Mouse (Mus musculus) cerebellum, postnatal 36 days (tissue): ENCODE data around the gene Rabl2.

Experiments
- DNase-seq, 2 experiments: peaks; one replicate each; pipeline ENCODE4 v3.0.0; 2021 to 2022; ENCODE audit warnings: mixed read lengths in 2 of 2

Gene Rabl2

GRCm38 (mm10) chr15:89591723-89592455 lies at the start of gene Rabl2:
Gene Rabl2 (minus strand): TSS chr15:89591923.
- DNase-seq: peak; percentile 82 to 84

DNA sequence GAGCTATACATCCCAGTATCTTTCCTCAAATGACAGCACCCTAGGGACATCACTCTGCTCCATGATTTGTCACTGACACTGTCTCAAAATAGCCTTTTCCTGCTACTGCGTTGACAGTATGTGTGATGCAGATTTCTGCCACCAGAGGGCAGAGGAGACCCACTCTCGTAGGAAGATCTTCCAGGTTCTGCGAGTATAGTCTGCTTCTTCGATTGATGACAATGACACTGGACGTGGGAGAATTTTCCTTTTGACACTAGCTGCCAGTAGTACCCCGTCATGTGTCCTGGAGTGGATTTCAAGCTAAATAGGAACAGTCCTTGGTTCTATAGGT lies 31.9 kb upstream of the Rabl2 start:
- peak; percentile 72 to 73 for DNase-seq

- DNase-seq: no peak
These were observed 31.4 kb upstream of the Rabl2 start for GRCm38 (mm10) chr15:89622959-89623625.

DNA sequence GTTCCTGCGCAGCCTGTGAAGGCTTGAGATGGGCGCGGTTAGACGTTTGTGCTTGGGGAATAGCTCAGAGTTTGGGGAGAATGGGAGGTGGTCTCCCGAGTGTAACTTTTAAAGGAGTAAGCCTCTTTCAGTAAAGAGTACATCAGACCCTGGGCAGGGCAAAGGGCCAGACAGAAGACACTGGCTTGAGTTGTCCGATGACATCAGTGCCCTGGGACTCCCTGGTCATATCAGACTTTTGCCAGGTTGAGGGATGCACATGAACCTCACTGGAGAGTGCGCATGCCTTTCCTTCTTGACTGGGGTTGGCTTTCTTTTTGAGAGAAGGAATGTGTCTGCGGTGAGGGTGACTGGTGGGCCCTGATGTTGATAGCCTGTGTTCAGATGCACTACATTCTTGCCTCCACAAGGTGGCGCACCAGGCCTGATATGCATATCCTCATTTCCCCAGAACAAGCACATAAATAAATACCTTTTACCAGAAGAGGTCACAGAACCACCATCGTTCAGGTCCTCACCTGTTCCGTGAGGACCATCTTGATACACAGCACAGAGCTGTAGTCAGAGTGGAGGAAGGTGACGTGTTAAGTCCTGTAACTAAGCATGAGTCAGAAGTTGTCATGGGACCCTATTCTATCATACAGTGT lies 30.7 kb upstream of the Rabl2 start:
- DNase-seq: peak; percentile 18 to 20

GRCm38 (mm10) chr15:89607888-89608287 lies 16.2 kb upstream of the Rabl2 start:
- no peak for DNase-seq

GRCm38 (mm10) chr15:89607480-89607879 lies 15.8 kb upstream of the Rabl2 start:
- no peak for DNase-seq

DNA sequence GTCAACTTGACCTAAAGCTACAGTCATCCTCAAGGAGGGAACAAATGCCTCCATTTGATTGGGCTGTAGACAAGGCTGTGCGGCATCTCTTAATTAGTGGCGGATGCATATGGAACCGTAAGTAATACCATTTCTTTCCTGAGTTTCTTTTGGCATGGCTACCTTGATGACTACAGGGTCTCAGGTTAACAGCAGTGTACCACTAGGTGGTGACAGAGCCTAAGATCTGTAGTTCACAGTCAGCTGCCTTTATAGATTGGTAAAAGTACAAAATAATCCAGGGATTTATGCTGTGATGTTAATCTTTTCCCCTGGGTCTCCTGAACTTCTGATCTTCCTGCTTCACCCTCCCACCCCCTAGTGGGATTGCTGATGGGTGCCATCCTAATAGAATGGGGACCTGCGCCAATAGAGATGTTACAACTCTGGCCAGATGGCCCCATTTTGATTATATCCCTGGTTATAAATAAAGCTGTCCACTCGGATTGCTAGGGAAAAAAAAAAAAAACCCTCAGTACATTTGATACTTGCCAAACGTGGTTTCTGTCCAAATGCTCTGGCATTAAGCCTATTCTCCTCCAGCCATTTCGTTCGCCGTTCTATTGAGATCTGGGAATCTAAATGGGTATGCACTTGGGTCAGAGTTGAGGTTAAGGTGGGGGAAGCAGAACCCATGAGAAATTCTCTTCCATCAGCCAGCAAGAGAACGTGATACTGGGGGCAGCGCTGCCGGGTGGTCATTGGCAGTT lies 14.3 kb upstream of the Rabl2 start:
- no peak for DNase-seq

- no peak for DNase-seq
These were observed 825 bp upstream of the Rabl2 start for GRCm38 (mm10) chr15:89592548-89592947.

- DNase-seq: no peak
These were observed 406 bp downstream of the Rabl2 start for GRCm38 (mm10) chr15:89591317-89591716.

GRCm38 (mm10) chr15:89589146-89589545 lies 2.6 kb downstream of the Rabl2 start:
- no peak for DNase-seq

DNA sequence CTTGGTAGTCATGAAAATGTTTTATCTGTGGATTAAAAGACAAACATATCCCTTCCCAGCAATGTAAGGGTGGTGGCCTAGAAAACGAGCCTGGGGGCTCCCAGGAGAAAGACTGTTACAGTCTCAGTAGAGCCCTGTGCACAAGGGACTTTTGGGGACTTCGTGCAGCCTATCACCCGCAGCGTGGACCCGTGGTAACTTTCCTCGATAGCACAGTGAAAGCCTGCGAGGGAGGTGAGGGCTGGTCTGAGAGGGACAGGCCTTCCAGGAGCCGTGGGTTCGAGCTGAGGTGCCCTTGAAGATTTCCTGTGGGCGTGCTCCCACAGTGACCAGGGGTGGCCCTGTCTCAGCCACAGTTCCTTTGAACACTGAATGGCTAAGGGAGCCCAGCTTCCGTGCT lies 6.1 kb downstream of the Rabl2 start:
- DNase-seq: no peak

- no peak for DNase-seq
These were observed 6.6 kb downstream of the Rabl2 start for GRCm38 (mm10) chr15:89585101-89585500.

DNA sequence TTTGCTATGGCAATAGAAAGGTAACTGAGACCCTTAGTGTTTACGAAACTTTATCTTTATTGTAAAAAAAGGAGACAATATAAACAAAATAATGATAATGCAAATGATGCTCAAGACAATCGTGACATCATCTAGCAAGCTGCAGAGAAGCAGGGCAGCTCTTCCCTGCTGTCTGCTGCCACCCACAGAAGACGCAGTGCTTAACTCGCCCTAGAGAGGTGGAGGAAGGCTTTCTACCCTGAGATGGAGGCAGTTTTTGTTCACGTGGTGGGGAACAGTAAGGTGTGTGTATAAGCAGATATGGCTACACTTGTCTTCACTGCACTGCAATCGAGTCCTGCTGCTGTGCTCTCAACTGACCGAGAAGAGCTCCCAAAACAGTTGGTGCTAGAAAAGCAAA lies 9.2 kb downstream of the Rabl2 start:
- no peak for DNase-seq

DNA sequence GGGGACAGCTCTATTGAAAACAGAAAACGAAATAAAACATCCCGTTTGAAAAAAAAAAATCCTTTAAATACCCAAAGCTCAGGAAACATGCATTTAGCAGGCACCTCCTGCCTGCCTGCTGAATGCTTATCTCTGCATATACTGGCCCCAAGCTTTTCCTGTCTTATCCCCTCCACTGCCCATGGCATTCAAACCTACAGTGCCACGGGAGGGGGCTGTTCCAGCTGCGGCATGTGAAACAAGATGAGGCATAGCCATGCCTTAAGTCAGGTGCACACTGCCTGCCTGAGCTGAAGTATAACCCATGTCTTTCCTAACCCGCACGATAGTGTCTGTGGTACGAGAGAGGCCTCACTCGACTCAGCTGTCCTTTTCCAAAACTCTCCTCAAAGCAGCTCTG lies 19.6 kb downstream of the Rabl2 start:
- no peak for DNase-seq

- no peak for DNase-seq
These were observed 23.6 kb downstream of the Rabl2 start, which contains the start of gene Acr for GRCm38 (mm10) chr15:89568114-89568513. Gene Acr (plus strand): TSS chr15:89568326.

DNA sequence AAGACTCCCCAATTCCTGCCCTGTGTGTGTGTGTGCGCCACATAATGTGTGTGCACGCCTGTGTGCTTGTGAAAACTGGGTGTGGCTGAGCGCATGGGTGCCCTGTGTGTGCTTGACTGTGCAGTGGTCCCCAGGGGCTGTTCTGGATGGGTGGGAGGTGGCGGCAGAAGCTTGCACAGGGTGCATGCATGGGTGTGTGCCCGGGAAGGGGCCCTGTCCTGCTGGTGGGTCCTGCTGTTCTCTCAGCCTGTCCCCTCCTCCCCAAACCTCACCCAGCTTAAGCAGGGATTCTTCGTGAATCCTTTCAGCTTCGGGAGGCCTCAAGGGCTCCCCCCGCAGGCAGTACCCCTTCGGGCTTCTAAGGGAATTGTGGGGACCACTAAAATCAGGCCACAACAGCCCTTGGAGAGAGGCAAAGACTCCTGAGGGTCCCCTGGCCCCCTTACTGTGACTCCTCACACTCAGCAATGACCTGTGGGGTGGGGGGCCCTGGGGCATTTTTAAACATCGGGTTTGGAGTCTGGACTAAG lies 32.5 kb downstream of the Rabl2 start:
- no peak for DNase-seq

DNA sequence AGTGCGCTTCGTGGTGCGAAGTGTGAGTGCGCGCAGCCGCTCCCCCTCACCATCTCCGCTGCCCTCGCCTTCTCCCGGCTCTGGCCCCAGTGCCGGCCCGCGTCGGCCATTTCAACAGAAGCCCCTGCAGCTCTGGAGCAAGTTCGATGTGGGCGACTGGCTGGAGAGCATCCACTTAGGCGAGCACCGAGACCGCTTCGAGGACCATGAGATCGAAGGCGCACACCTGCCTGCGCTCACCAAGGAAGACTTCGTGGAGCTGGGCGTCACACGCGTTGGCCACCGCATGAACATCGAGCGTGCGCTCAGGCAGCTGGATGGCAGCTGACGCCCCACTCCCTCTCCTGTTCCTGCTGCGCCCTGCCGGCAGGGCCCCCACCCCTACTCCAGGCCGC lies 33.7 kb downstream of the Rabl2 start:
- no peak for DNase-seq

- DNase-seq: no peak
These were observed 34.3 kb downstream of the Rabl2 start for GRCm38 (mm10) chr15:89557179-89557995.

- DNase-seq: no peak
These were observed 35.1 kb downstream of the Rabl2 start for GRCm38 (mm10) chr15:89556401-89557178.

DNA sequence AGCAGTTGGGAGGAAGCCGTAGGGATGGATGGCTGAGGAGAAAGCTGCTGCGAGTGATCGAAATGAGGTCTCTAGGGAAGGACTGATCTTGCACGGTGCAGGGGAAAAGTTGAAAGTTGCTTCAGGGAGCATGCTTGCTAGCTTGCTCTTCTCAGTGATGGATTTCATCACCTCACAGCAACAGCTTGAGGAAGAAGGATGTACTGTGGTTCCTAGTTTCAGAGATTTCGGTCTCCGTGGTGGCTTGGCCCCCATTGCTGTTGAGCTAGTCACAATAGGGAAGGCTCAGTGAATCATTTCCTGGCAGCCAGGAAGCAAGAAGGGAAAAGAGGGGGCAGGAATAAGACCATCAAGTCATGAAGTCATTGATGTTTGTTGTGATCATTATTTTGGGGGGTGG lies 36.1 kb downstream of the Rabl2 start:
- DNase-seq: no peak

- DNase-seq: no peak
These were observed 40.0 kb downstream of the Rabl2 start for GRCm38 (mm10) chr15:89551733-89552132.
